Mouse (Mus musculus): ENCODE results near the gene Tmem167b. TPM values are rescaled to one million over a fixed set of nuclear protein-coding genes. Genes with fewer than 3 reads are reported as not detected.

The Tmem167b gene
- polyA plus RNA-seq (2017; shearing (Covaris generic)) = 10 to 100 TPM; 30.1 to 33.9 TPM

DNA sequence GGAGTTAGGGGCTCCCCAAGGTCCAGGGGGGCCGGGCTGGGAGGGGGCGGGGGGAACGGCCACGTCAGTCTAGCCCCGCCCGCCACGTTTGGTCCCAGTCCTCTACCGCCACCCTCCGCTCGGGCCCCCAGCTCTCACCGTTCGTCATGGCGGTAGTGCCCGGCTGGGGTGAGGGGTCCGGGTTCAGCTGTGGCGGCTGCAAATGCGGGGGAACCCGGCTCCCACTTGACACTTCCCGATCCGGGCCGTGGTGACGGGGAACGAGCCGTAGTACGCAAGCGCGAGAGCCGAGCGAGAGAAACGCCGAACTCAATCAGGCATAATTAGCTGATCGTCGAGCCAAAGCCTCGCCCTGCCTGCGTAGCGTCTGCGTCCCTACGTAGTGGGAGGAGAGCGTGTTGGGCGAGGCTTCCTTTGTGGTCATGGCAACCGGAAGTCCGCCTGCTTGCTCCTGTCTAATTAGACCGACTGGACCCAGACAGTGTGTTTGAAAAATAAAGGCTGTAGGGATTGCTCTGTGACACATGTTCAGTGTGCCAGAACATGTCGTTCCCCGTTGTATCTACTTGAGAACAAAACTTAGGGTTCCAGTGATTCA, at the start of gene Tmem167b:
TSS of gene Tmem167b (minus strand) at position 334 of the 598 bp plus-strand sequence.

DNA sequence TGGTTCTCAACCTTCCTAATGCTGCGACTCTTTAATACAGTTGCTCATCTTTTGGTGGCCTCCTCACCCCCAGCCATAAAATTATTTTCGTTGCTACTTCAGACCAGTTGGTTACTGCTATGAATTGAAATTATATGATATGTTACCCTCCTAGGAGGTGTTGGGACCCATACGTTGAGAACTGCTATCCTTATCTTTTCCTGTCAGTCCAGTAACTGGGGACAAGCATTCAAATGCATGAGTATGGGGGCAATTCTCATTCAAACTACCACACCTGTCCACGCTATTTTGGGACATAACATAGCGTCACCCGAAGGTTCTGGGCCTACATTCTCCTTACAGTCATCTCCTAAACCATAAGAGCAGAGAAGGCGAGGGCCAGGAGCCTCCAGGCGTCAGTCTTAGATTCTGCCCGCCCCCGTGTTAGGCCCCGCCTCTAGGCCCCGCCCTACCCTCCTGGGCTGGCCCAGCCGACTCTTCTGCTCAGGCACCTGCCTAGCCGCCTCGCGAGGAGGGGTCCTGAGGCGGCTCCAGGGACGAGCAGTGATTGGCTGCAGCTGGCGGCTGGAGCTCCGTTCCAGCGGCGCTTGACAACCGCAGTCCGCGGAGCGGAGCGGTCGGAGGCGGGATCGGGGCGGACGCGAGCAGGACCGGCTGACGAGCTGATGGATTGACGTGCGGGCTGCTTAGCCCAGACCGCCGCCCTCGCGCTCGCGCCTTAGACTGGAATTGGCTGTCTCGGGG, 28.7 kb upstream of the Tmem167b start, which contains the start of gene Wdr47:
TSS of gene Wdr47 (plus strand) at position 494 of the 744 bp plus-strand sequence.

DNA sequence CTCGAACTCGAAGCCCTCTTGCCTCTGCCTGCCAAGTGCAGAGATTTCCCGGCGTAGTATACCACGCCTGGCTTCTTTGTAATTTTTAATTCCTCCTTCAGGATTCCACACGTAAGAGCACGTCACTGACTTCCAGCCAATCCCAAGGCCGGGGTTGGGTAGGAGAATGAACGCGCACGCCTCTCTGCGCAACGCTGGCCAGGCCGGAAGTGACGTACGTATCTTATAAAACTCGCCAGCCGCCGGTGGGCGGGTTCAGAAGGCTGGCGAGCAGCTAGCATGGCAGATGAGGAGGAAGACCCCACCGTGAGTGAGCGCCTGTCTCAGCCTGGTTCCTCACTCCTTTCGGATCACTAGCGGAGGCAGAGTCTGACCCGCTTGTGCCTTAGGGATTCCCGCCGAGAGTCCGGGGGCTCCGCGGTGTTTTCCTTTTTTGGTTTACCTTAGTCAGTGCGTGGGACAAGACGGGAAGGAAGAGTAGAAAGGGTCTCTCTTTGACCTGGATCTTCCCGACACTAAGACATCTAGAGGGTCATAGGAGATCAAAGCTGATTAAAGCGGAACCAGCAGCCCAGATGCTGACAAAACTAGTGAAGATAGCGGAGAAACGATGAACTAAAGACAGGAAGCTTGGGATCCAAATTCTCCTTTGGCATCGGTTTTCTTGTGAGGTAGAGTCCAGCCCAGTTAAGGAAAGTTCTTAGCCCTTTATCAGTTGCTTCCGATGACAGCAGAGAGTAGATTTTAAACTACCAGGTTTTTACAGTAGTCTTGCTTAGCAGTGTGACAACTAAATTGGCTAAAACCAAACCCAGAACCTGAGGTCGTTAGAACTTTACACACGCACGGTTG, 9.4 kb upstream of the Tmem167b start, which contains the start of gene Taf13:
TSS of gene Taf13 (plus strand) at position 256 of the 852 bp plus-strand sequence.

DNA sequence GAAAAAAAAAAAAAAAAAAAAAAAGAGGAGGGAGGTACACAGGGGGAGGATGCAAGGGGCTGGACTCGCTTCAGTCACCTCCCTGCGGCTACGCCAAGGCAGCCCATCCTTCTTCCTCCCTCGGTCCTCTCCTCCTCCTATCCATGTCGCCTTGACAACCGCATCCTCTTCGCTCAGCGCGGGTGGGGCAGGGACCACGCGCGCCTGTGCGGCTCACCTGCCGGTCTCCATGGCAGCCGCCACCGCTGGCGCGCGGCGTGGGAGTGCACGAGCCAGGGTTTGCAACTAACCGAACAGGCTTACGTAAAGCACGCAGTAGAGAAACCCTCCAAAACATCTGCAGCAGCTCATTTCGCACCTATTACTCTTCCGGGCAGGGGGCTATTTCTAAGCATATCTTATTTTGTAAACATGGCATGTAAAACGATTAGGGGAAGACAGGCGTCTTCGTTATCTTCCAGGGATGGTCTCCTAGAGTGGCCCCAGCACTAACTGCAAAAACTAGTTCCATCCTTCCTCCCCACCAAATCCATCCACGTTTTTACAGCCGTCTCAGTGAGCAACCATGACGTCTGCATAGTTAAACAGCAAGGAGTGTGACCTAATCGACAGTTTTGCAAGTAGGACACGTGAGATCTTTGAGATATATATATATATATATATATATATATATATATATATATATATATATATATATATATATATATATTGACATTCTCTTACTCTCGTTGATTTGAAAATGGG, 25.6 kb downstream of the Tmem167b start, which contains the start of gene 5330417C22Rik:
TSS of gene 5330417C22Rik (minus strand) at position 20 of the 744 bp plus-strand sequence.

DNA sequence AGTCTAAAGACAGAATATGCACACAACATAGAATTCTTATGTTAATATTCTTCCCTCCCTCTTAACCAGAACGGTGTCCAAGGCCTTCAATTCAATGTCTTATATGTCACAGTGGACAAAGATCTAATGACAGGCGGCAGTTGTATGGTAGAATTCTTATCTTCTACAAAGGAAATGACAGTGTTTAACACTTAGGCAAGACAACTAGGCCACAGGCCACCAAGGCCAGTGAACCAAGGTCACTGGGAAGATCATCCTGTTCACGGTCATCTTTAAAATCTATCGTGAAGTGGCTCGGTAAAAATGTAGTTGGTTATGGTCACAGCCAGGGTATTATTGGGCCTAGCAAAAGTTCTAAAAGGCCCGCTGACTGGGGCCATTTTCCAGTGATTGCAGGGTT, 28.3 kb downstream of the Tmem167b start, which contains the start of gene 1700013F07Rik:
TSS of gene 1700013F07Rik (plus strand) at position 200 of the 400 bp plus-strand sequence.

Other genes starting within 250 kb of the Tmem167b start
- not detected for gene Mybphl, start 197.6 kb downstream of the Tmem167b start, polyA plus RNA-seq (2017; shearing (Covaris generic))
- gene Psrc1, start 178.6 kb downstream of the Tmem167b start, polyA plus RNA-seq (2017; shearing (Covaris generic)) = 1 to 10 TPM; 4.3 to 5.7 TPM
- gene Celsr2, start 146.9 kb downstream of the Tmem167b start, polyA plus RNA-seq (2017; shearing (Covaris generic)) = 1 to 10 TPM in 1 of 2 experiments, under 1 TPM in 1; 0.69 to 1.0 TPM
- gene Sars, start 117.3 kb downstream of the Tmem167b start, polyA plus RNA-seq (2017; shearing (Covaris generic)) = 100 to 1,000 TPM; 157 TPM
- under 1 TPM in 1 of 2 experiments, not detected in 1; 0.61 TPM for gene 1700013F07Rik, start 28.3 kb downstream of the Tmem167b start, polyA plus RNA-seq (2017; shearing (Covaris generic))
- gene 5330417C22Rik, start 25.9 kb downstream of the Tmem167b start, polyA plus RNA-seq (2017; shearing (Covaris generic)) = under 1 TPM; 0.21 to 0.99 TPM
- gene Taf13, start 9.2 kb upstream of the Tmem167b start, polyA plus RNA-seq (2017; shearing (Covaris generic)) = 10 to 100 TPM; 23.4 to 29.8 TPM
- 10 to 100 TPM; 11.8 to 15.3 TPM for gene Wdr47, start 28.8 kb upstream of the Tmem167b start, polyA plus RNA-seq (2017; shearing (Covaris generic))
- gene Clcc1, start 91.4 kb upstream of the Tmem167b start, polyA plus RNA-seq (2017; shearing (Covaris generic)) = 10 to 100 TPM; 50.3 to 65.5 TPM
- 10 to 100 TPM; 11.0 to 16.5 TPM for gene Gpsm2, start 159.8 kb upstream of the Tmem167b start, polyA plus RNA-seq (2017; shearing (Covaris generic))
- under 1 TPM in 1 of 2 experiments, not detected in 1; 0.26 TPM for gene Aknad1, start 177.2 kb upstream of the Tmem167b start, polyA plus RNA-seq (2017; shearing (Covaris generic))